Mouse (Mus musculus) intestine, embryonic 15.5 days (tissue): ENCODE results near the gene Dusp28. TPM values are rescaled to one million over a fixed set of nuclear protein-coding genes. Genes with fewer than 3 reads are reported as not detected.

Experiments used
- ATAC-seq: fragments of 200-750 bp; cut with Nextera tagmentation; 2 replicates; pipeline ENCODE4 v1.8.0; 2017; ENCODE audit warnings: moderate TSS enrichment, moderate library complexity
- H3K27ac ChIP-seq: fragments of 300-500 bp; sonication (generic); 2 replicates; pipeline ENCODE4 v1.5.1; 2015; ENCODE audit warnings: mild to moderate bottlenecking, inconsistent platforms
- H3K27me3 ChIP-seq: fragments of 300-500 bp; sonication (generic); replicated peaks from 2 replicates; pipeline ENCODE4 v1.6.1; 2015; ENCODE audit warnings: inconsistent platforms
- H3K36me3 ChIP-seq: fragments of 300-500 bp; sonication (generic); 2 replicates; pipeline ENCODE4 v1.6.1; 2015; ENCODE audit warnings: inconsistent platforms
- H3K4me1 ChIP-seq: fragments of 300-500 bp; sonication (generic); replicated peaks from 2 replicates; pipeline ENCODE4 v1.6.1; 2015; ENCODE audit warnings: inconsistent platforms
- H3K4me2 ChIP-seq: fragments of 300-500 bp; sonication (generic); replicated peaks from 2 replicates; pipeline ENCODE4 v1.6.1; 2015; ENCODE audit warnings: mild to moderate bottlenecking, inconsistent platforms
- H3K4me3 ChIP-seq: fragments of 300-500 bp; sonication (generic); replicated peaks from 2 replicates; pipeline ENCODE4 v1.5.1; 2015; ENCODE audit warnings: inconsistent platforms
- H3K9ac ChIP-seq: fragments of 300-500 bp; sonication (generic); 2 replicates; pipeline ENCODE4 v1.6.1; 2015; ENCODE audit warnings: inconsistent platforms
- H3K9me3 ChIP-seq: fragments of 300-500 bp; sonication (generic); 2 replicates; pipeline ENCODE4 v1.6.1; 2016; ENCODE audit warnings: inconsistent platforms
- WGBS: fragments of 180-500 bp; shearing (Covaris S2); methylation state at CpG from one replicate; pipeline ENCODE4 v1.1.7; 2015; 5-methylcytosine and 5-hydroxymethylcytosine counted together
- polyA plus RNA-seq: library from polyadenylated mRNA; unstranded; fragments of >200 nt; fragmentation: Nextera tagmentation; extraction: Ambion mirVana; gene quantifications from 2 replicates; pipeline ENCODE4 v1.2.1, GENCODE M21; 2015

Dusp28 gene
- polyA plus RNA-seq = 14.1 and 14.7 TPM in 2 replicates

DNA sequence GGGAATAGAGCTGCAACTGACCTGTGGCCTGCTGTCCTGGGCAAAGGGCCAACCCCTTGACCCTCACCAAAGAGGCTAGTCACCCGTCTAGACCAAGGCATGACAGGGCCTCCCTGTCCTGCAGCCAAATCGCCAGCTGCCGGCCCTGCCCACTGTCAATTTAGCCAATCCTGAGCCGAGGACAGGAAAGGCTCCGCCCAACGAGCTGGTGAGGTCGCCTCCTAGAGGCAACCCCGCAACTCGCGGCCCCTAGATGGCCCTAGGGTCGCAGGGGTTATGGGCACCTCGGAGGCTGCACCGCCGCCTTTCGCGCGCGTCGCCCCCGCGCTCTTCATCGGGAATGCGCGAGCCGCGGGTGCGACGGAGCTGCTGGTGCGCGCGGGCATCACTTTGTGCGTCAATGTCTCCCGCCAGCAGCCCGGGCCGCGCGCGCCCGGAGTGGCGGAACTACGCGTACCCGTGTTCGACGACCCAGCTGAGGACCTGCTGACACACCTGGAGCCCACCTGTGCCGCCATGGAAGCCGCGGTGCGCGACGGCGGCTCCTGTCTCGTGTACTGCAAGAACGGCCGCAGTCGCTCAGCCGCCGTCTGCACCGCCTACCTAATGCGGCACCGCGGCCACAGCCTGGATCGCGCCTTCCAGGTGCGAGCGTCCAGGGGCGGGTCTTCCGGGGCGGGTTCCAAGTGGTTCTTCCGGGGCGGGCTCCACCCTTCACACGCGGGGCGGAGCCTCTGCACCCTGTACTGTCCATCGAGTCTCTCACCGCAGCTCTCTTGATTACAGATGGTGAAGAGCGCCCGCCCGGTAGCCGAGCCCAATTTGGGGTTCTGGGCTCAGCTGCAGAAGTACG is at the start of gene Dusp28:
Dusp28 (plus strand) TSS at position 203 of the 853 bp plus-strand sequence.
- Histone ChIP-seq H3K9ac (peak within 1 kb of the TSS; percentile 60), H3K27ac (peak within 1 kb of the TSS; percentile 91), H3K9me3 (no peaks in the 10 kb centered on the region), H3K4me1 (peaks cover 31% of the 10 kb centered on the region), H3K4me2 (peak within 1 kb of the TSS; percentile 86), H3K4me3 (peak within 1 kb of the TSS; percentile 67), H3K36me3 (no peaks in the 10 kb centered on the region), H3K27me3 (no peaks in the 10 kb centered on the region)
- peak; percentile 91 for ATAC-seq
- WGBS = under 1% methylated on average over 81 of the region's 81 CpGs

DNA sequence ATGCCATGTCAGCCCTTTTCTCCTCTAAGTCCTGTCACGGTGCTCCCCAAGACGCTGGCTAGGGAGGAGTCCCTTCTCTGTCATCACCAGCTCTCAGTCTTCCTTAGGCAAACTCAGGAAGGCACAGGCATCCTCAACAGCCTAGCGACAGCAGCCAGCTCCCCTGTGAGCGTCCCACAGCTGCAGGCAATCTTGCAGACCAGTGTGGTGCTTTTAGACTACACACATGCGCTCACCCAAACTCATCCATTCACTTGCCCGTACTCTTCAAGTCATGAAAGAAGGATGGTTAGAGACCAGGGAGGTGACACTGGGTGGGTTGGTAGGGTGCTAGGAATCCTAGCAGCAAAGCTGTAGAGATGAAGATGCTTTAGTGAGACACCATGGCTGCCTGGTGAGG is 45.3 kb upstream of the Dusp28 start:
- Histone ChIP-seq H3K36me3 (no peaks in the 10 kb centered on the region), H3K27me3 (no peaks in the 10 kb centered on the region), H3K4me3 (no peak overlapping the region), H3K4me2 (no peak overlapping the region), H3K4me1 (no peaks in the 10 kb centered on the region), H3K27ac (no peak overlapping the region), H3K9me3 (no peaks in the 10 kb centered on the region), H3K9ac (no peak overlapping the region)
- WGBS = 72% methylated on average over 6 of the region's 6 CpGs
- ATAC-seq = no peak

DNA sequence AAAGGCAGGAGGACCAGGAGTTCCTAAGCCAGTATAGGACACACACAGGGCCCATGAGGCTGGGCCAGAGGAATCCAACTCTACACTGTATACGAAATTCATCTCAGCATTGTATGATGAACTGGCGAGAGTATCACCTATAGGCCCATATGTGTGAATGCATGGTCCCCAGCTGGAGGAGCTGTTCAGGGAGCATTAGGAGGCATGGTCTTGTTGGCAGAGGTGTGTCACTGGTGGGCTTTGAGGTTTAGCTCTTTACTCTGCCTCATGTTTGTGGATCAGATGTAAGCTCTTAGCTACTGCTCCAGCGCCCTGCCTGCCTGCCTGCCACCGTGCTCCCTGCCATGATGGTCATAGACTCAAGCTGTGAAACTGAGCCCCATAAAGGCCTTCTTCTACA is 43.5 kb upstream of the Dusp28 start:
- H3K4me1 ChIP-seq = no peaks in the 10 kb centered on the region
- no peaks in the 10 kb centered on the region for H3K36me3 ChIP-seq
- no peaks in the 10 kb centered on the region for H3K9me3 ChIP-seq
- H3K27me3 ChIP-seq = no peaks in the 10 kb centered on the region
- no peak for ATAC-seq
- no peak overlapping the region for H3K4me2 ChIP-seq
- H3K9ac ChIP-seq = no peak overlapping the region
- 82% methylated on average over 4 of the region's 4 CpGs for WGBS
- no peak overlapping the region for H3K27ac ChIP-seq
- no peak overlapping the region for H3K4me3 ChIP-seq

DNA sequence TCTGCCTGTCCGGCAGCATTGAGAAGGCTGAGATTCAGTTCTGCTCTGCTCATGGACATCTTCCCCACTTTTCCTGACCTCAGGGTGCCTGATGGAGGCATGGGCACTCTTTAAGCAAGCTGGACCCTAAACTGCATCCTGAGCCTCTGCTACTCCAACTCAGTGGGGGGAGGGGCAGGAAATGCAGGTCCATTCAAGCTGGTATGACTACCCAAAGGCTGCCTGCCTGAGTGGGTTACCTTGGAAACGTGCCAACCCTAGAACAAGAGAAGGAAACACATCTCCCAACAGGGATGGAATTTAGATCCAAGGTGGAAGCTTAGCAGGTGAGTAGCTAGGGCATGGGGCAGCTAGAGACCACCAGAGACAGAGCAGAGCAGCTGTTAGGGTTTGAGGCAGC is 40.6 kb upstream of the Dusp28 start:
- Histone ChIP-seq H3K4me3 (no peak overlapping the region), H3K36me3 (no peaks in the 10 kb centered on the region), H3K27ac (no peak overlapping the region), H3K9me3 (no peaks in the 10 kb centered on the region), H3K9ac (no peak overlapping the region), H3K4me1 (no peaks in the 10 kb centered on the region), H3K4me2 (no peak overlapping the region), H3K27me3 (no peaks in the 10 kb centered on the region)
- 72% methylated on average over 2 of the region's 2 CpGs for WGBS
- ATAC-seq = no peak

DNA sequence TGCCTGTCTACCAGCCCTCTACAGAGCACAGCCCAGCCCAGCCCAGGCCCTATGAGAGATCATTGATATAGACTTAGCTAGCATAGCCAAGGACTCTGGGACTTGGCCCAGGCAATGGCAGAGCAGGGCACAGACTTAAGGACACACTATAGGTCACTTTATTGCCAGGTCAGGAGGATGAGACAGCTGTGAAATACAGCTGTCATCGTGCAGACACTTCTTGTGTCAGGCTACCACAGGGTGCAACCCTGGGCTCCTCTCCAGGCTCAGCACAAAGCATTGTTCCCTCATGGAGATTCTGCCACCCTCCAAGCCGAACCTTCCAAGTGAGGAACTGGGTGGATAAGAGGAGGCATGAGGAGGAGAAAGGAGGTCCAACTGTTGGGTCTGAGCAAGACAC is 36.8 kb upstream of the Dusp28 start:
- no peaks in the 10 kb centered on the region for H3K36me3 ChIP-seq
- H3K9ac ChIP-seq = no peak overlapping the region
- no peak overlapping the region for H3K4me3 ChIP-seq
- H3K4me2 ChIP-seq = no peak overlapping the region
- no peak for ATAC-seq
- no peak overlapping the region for H3K27ac ChIP-seq
- no peaks in the 10 kb centered on the region for H3K4me1 ChIP-seq
- 86% methylated on average over 2 of the region's 2 CpGs for WGBS
- H3K27me3 ChIP-seq = no peaks in the 10 kb centered on the region
- no peaks in the 10 kb centered on the region for H3K9me3 ChIP-seq

DNA sequence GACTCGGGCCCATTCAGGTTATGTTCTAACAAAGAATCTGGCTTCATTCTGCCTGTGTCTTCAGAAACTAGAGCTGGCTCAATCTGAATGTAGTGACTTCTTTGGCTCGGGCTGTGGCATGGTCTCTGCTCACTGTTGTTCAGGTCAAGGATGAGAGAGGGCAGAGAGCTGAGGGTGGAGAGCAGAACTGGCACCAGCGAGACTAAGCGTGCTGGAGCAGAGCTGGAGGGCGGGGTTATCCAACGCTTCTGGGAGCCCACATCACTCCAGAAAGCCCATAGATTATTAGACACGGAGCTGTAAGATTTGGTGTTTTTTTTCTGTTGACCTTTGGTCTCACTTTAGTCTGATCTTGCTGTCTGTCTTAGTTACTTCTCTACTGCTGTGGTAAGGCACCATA is 34.1 kb upstream of the Dusp28 start:
- Histone ChIP-seq H3K9me3 (no peaks in the 10 kb centered on the region), H3K9ac (no peak overlapping the region), H3K4me3 (no peak overlapping the region), H3K4me1 (no peaks in the 10 kb centered on the region), H3K36me3 (no peaks in the 10 kb centered on the region), H3K27ac (no peak overlapping the region), H3K27me3 (no peaks in the 10 kb centered on the region), H3K4me2 (no peak overlapping the region)
- ATAC-seq = no peak
- 79% methylated on average over 7 of the region's 7 CpGs for whole genome bisulfite sequencing

DNA sequence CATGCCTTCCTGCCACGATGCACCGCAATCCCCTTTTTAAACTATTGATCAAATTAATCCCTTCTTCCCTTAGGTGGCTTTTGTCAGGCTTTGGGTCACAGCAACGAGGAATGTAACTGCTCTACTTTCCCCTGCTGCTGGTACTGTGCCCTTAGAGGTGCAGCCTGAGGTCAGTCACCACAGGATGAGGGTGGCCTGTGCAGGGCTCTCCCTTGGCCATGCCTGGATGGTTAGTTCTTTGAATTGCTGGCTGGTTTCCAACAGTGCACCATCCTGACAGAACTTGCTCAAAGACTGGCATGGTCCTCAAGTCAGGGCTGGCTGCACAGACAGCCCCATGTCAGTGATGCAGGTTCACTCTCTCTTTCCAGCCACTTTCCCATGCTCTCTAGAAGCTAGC is 32.8 kb upstream of the Dusp28 start:
- no peak for ATAC-seq
- H3K4me3 ChIP-seq = no peak overlapping the region
- no peaks in the 10 kb centered on the region for H3K9me3 ChIP-seq
- no peak overlapping the region for H3K4me2 ChIP-seq
- H3K9ac ChIP-seq = no peak overlapping the region
- no peak overlapping the region for H3K27ac ChIP-seq
- no peaks in the 10 kb centered on the region for H3K4me1 ChIP-seq
- 69% methylated on average over 3 of the region's 3 CpGs for WGBS
- H3K27me3 ChIP-seq = no peaks in the 10 kb centered on the region
- H3K36me3 ChIP-seq = no peaks in the 10 kb centered on the region

DNA sequence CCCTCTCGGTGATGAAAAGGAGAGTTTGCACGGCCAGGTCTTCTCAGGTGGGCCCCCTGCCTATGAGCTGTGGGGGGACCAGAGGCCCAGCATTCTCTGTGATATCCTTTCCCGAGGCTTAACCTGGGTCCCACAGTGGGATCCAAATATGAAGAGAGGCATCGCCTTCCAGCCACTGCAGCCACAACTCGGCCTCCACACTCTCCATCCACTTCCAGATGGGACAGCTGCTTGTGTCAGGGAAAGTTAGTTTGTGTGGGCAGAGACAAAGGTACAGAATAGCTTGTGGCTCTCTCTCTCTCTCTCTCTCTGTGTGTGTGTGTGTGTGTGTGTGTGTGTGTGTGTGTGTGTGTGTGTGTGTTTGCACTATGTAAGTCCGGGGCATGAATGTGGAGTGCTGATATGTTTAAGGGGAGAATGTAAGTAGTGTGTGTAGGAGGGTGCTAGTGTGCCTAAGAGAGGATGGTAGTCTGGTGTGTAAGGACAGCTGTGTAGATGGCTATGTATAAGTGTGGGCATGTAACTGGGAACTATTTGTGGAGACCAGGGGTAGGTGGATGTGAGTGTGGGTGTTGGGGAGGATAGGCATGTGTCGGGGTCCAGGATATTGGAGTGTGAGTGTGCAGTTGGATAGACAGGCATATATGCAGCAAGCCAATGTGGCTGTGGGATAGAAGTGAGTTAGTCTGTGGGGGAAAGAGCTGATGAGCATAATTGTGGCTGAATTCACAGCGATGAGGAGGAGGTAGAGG is 31.2 kb upstream of the Dusp28 start:
- Histone ChIP-seq H3K9ac (no peak overlapping the region), H3K36me3 (no peaks in the 10 kb centered on the region), H3K27ac (no peak overlapping the region), H3K4me2 (no peak overlapping the region), H3K4me1 (no peaks in the 10 kb centered on the region), H3K27me3 (no peaks in the 10 kb centered on the region), H3K4me3 (no peak overlapping the region), H3K9me3 (no peaks in the 10 kb centered on the region)
- 83% methylated on average over 8 of the region's 8 CpGs for WGBS
- no peak for ATAC-seq

DNA sequence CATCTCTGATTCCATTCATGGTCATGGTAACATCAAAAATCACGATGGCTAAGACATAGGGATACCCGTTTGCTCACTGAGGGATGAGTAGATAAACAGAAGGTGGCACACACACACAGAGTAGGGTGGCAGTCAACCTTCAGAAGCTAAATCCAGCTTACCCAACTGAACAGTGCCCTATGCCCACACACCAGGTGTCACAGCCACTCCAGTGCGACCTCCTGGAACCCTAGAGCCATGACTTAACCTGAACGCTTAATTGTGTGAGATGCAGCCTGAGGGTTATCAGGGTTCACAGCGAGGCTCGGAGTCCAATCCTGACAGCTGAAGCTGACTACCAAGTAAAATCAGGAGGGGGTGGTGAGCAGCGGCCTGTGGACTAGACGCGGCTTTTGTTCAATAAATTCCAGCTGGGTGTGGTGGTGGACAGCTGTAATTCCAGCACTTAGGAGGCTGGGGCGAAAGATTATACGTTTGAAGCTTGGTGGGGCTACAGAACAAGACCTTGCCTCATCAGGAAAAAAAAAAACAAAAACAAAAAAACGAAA is 29.3 kb upstream of the Dusp28 start:
- Histone ChIP-seq H3K27ac (no peak overlapping the region), H3K36me3 (no peaks in the 10 kb centered on the region), H3K27me3 (no peaks in the 10 kb centered on the region), H3K4me1 (no peaks in the 10 kb centered on the region), H3K4me3 (no peak overlapping the region), H3K9me3 (no peaks in the 10 kb centered on the region), H3K4me2 (no peak overlapping the region), H3K9ac (no peak overlapping the region)
- WGBS = 69% methylated on average over 12 of the region's 12 CpGs
- ATAC-seq = no peak

DNA sequence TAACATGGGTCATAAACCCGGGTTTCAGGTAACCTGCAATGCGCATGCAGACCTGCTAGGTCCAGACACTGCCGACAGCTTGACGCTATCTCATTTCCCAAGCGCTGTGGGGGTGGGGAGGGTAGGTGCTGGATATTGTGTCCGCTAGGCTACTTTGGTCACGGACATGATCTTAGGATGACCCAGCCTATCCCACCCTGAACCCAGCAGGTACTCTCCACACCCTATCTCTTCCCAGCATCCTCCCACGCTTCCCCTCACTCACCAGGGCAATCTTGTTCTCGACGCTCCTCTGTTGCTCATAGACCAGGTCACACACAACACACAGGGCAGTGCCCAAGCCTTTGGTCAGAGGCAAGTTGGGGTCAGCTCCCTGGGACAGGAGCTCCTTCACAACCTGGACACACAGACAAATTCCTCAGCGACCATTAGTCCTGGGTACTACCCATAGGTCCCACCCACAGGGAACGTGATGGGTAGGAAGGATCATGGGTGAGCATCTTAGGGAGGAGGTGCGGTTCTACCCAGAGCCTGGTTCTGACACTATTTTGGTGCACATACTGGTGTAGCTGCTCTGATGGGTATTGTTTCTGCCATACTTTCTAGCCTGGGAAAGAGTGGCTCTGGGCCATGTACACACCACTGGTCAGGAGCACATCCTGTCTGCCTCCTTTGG is 28.6 kb upstream of the Dusp28 start:
- no peaks in the 10 kb centered on the region for H3K27me3 ChIP-seq
- H3K4me1 ChIP-seq = no peaks in the 10 kb centered on the region
- ATAC-seq = no peak
- WGBS = 77% methylated on average over 13 of the region's 13 CpGs
- H3K4me2 ChIP-seq = no peak overlapping the region
- no peaks in the 10 kb centered on the region for H3K36me3 ChIP-seq
- H3K9ac ChIP-seq = no peak overlapping the region
- H3K27ac ChIP-seq = no peak overlapping the region
- H3K9me3 ChIP-seq = no peaks in the 10 kb centered on the region
- no peak overlapping the region for H3K4me3 ChIP-seq

DNA sequence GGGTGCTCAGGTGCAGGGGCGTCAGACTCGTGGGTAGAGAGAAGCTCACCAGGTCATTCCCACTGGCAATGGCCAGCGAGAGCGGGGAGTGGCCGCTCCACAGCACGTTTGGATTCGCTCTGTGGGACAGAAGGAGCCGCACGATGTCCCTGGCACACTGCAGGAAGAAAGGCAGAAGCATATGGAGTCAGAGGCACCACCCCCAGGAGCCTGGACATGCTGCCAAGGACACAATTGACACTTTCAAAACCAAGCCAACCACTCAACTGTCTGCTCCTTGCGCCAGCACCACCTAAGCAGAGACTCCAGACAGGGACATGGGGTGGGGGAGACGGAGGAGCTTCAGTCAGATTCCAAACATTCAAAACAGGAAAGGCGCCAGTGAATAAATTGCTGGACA is 27.5 kb upstream of the Dusp28 start:
- Histone ChIP-seq H3K27me3 (no peaks in the 10 kb centered on the region), H3K9me3 (no peaks in the 10 kb centered on the region), H3K4me2 (no peak overlapping the region), H3K4me3 (no peak overlapping the region), H3K4me1 (no peaks in the 10 kb centered on the region), H3K27ac (no peak overlapping the region), H3K9ac (no peak overlapping the region), H3K36me3 (no peaks in the 10 kb centered on the region)
- no peak for ATAC-seq
- 89% methylated on average over 12 of the region's 12 CpGs for WGBS

DNA sequence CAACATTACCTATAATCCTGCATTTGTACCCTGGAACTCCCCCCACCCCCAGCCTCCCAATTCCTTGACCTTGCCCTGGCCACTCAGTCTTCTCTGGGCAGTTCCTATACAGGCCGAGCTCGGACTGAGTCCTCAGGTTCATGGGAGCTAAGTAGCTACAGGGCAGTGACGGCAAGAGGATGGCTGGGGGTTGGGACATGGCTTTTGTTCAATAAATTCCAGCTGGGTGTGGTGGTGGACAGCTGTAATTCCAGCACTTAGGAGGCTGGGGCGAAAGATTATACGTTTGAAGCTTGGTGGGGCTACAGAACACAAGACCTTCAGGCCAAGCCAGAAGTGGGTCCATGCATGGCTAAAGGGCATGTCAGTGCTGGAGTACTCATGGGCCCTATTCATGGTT is 26.7 kb upstream of the Dusp28 start:
- H3K27me3 ChIP-seq = no peaks in the 10 kb centered on the region
- ATAC-seq = no peak
- no peaks in the 10 kb centered on the region for H3K4me1 ChIP-seq
- WGBS = 72% methylated on average over 5 of the region's 5 CpGs
- no peak overlapping the region for H3K4me3 ChIP-seq
- no peak overlapping the region for H3K4me2 ChIP-seq
- no peaks in the 10 kb centered on the region for H3K36me3 ChIP-seq
- H3K9me3 ChIP-seq = no peaks in the 10 kb centered on the region
- no peak overlapping the region for H3K9ac ChIP-seq
- no peak overlapping the region for H3K27ac ChIP-seq
